Mouse (Mus musculus) Patski (cell line): ENCODE data around the gene Cdc20b. TPM values are rescaled to one million over a fixed set of nuclear protein-coding genes. Genes with fewer than 3 reads are reported as not detected.

Source experiments
- ATAC-seq: fragments of 100-300 bp; one replicate; pipeline ENCODE4 v1.8.0; 2021
- CTCF ChIA-PET: fragments of 350-600 bp; sonication (Branson Sonifier 250); formaldehyde crosslinking; loops from one replicate; lab custom pipeline; 2022; ENCODE audit warnings: inconsistent platforms; lab: Charles Lee
- POLR2A ChIA-PET: fragments of 350-600 bp; sonication (Branson Sonifier 250); formaldehyde crosslinking; loops from one replicate; lab custom pipeline; 2022; ENCODE audit warnings: antibody characterized with exemption, inconsistent platforms; lab: Charles Lee
- DNase-seq: peaks from one replicate; pipeline ENCODE4 v3.0.0-alpha.2; 2011; ENCODE audit warnings: low read depth, low spot score
- H3K27me3 ChIP-seq: fragments of 371-371 bp; one replicate; pipeline ENCODE4 v1.5.1; 2021
- CTCF ChIP-seq: fragments of 100-300 bp; IDR thresholded peaks from one replicate; pipeline ENCODE4 v1.5.1; 2021
- in situ Hi-C: fragments of 300-500 bp; cut with MboI; formaldehyde crosslinking; loops from 3 replicates; pipeline ENCODE4 v1.11.1; 2018; ENCODE audit warnings: low pct_unique_long_range_greater_than_20kb, mixed read lengths
- polyA plus RNA-seq: library from polyadenylated mRNA; unstranded; gene quantifications from one replicate; pipeline ENCODE4 v1.2.3, GENCODE M21; 2021

Cdc20b gene
- polyA plus RNA-seq, 1 experiment from 2014 or later = not detected

- TF ChIP-seq CTCF = no peak
- no peak for DNase-seq
- no peak for ATAC-seq
- CTCF ChIA-PET = no interaction called here
- in situ Hi-C loops = no loop called here
- peaks cover 25% of the 10 kb centered on the region for H3K27me3 ChIP-seq
- POLR2A ChIA-PET = no interaction called here
Measured at GRCm38 (mm10) chr13:113087226-113088017, 52.5 kb downstream of the Cdc20b start.

- ChIA-PET POLR2A (no interaction called here), CTCF (no interaction called here)
- DNase-seq = no peak
- TF ChIP-seq CTCF = no peak
- in situ Hi-C loops = no loop called here
- H3K27me3 ChIP-seq = peaks cover 23% of the 10 kb centered on the region
- ATAC-seq = no peak
Measured at GRCm38 (mm10) chr13:113090489-113090888, 55.6 kb downstream of the Cdc20b start.

GRCm38 (mm10) chr13:113094618-113095017 is 59.7 kb downstream of the Cdc20b start:
- DNase-seq = no peak
- in situ Hi-C loops = no loop called here
- no peak for TF ChIP-seq CTCF
- CTCF ChIA-PET = no interaction called here
- POLR2A ChIA-PET = no interaction called here
- ATAC-seq = no peak
- H3K27me3 ChIP-seq = peaks cover 24% of the 10 kb centered on the region

- CTCF ChIA-PET = interaction anchor here (1.1 to 1.4 kb wide), 3 partner anchors 12 to 154 kb away, joined by 3 to 4 read pairs (median 3); no protein-coding TSS in a partner anchor
- in situ Hi-C loops = no loop called here
- no peak for ATAC-seq
- peaks cover 22% of the 10 kb centered on the region for H3K27me3 ChIP-seq
- no peak for DNase-seq
- POLR2A ChIA-PET = no interaction called here
- no peak for TF ChIP-seq CTCF
Measured at GRCm38 (mm10) chr13:113097011-113097410, 62.1 kb downstream of the Cdc20b start.

GRCm38 (mm10) chr13:113098406-113098805 is 63.5 kb downstream of the Cdc20b start:
- POLR2A ChIA-PET = no interaction called here
- CTCF ChIA-PET = no interaction called here
- DNase-seq (no peak), ATAC-seq (no peak)
- H3K27me3 ChIP-seq = peaks cover 15% of the 10 kb centered on the region
- no peak for TF ChIP-seq CTCF
- in situ Hi-C loops = no loop called here

- H3K27me3 ChIP-seq = peaks cover 15% of the 10 kb centered on the region
- in situ Hi-C loops = no loop called here
- CTCF ChIA-PET = interaction anchor here (1.0 to 1.4 kb wide), 2 partner anchors 9 to 47 kb away, joined by 3 read pairs; no protein-coding TSS in a partner anchor
- POLR2A ChIA-PET = no interaction called here
- TF ChIP-seq CTCF = no peak
- ATAC-seq = no peak
- DNase-seq = no peak
Measured at GRCm38 (mm10) chr13:113100879-113101278, 66.0 kb downstream of the Cdc20b start, which contains the start of gene Gzma. Gzma (minus strand) TSS chr13:113100981.

GRCm38 (mm10) chr13:113101804-113102203 is 66.9 kb downstream of the Cdc20b start:
- in situ Hi-C loops = no loop called here
- POLR2A ChIA-PET = no interaction called here
- peaks cover 15% of the 10 kb centered on the region for H3K27me3 ChIP-seq
- no peak for DNase-seq
- TF ChIP-seq CTCF = no peak
- ATAC-seq = no peak
- CTCF ChIA-PET = interaction anchor here (1.4 kb wide), 1 partner anchor 46 kb away, joined by 3 read pairs; no protein-coding TSS in a partner anchor

- no peak for ATAC-seq
- peaks cover 19% of the 10 kb centered on the region for H3K27me3 ChIP-seq
- ChIA-PET CTCF (no interaction called here), POLR2A (no interaction called here)
- no peak for DNase-seq
- TF ChIP-seq CTCF = no peak
- in situ Hi-C loops = no loop called here
Measured at GRCm38 (mm10) chr13:113104759-113105158, 69.8 kb downstream of the Cdc20b start.

- no peak for DNase-seq
- CTCF ChIA-PET = no interaction called here
- ATAC-seq = no peak
- POLR2A ChIA-PET = no interaction called here
- H3K27me3 ChIP-seq = peaks cover 11% of the 10 kb centered on the region
- TF ChIP-seq CTCF = no peak
- in situ Hi-C loops = no loop called here
Measured at GRCm38 (mm10) chr13:113118977-113119376, 84.1 kb downstream of the Cdc20b start.

GRCm38 (mm10) chr13:113120324-113121237 is 85.7 kb downstream of the Cdc20b start:
- POLR2A ChIA-PET = no interaction called here
- in situ Hi-C loops = no loop called here
- TF ChIP-seq CTCF = no peak
- CTCF ChIA-PET = no interaction called here
- no peak for ATAC-seq
- no peak for DNase-seq
- H3K27me3 ChIP-seq = peaks cover 15% of the 10 kb centered on the region
